Mouse (Mus musculus): ENCODE measurements around the gene Tas2r106.

The Tas2r106 gene

GRCm38 (mm10) chr6:131678786-131679185 is at the start of gene Tas2r106:
Gene Tas2r106 (minus strand): TSS chr6:131678886.
- no peak for DNase-seq

GRCm38 (mm10) chr6:131712803-131713202 is 34.1 kb upstream of the Tas2r106 start:
- no peak for DNase-seq

GRCm38 (mm10) chr6:131689963-131690362 is 11.3 kb upstream of the Tas2r106 start, which contains the start of gene Tas2r114:
Gene Tas2r114 (minus strand): TSS chr6:131690063.
- no peak for DNase-seq

GRCm38 (mm10) chr6:131687395-131687794 is 8.7 kb upstream of the Tas2r106 start, which contains the start of gene Tas2r105:
Gene Tas2r105 (minus strand): TSS chr6:131687495.
- DNase-seq = no peak

GRCm38 (mm10) chr6:131685644-131686043 is 7.0 kb upstream of the Tas2r106 start, which contains the start of gene Tas2r104:
Gene Tas2r104 (minus strand): TSS chr6:131685744.
- no peak for DNase-seq

- DNase-seq = no peak
Observed at GRCm38 (mm10) chr6:131660049-131660448, 18.6 kb downstream of the Tas2r106 start, which contains the start of gene Tas2r107. Gene Tas2r107 (minus strand): TSS chr6:131660149.

- DNase-seq = no peak
Observed at GRCm38 (mm10) chr6:131630812-131631211, 47.9 kb downstream of the Tas2r106 start, which contains the start of gene Tas2r130. Gene Tas2r130 (minus strand): TSS chr6:131630912.
